Mouse (Mus musculus) forebrain, embryonic 15.5 days (tissue): ENCODE results near the gene Magi1. TPM values are rescaled to one million over a fixed set of nuclear protein-coding genes. Genes with fewer than 3 reads are reported as not detected.
A peak's percentile ranks its signal among the peaks of the same experiment; 100 is the strongest.

ENCODE experiments used
- ATAC-seq: fragments of 200-750 bp; cut with Nextera tagmentation; replicated peaks from 2 replicates; pipeline ENCODE4 v1.8.0; 2017; ENCODE audit warnings: mild to moderate bottlenecking, moderate TSS enrichment, moderate library complexity
- H3K27ac ChIP-seq: fragments of 300-500 bp; sonication (generic); replicated peaks from 2 replicates; pipeline ENCODE4 v1.5.1; 2015; ENCODE audit warnings: mild to moderate bottlenecking, inconsistent platforms
- H3K27me3 ChIP-seq: fragments of 300-500 bp; sonication (generic); 2 replicates; pipeline ENCODE4 v1.6.1; 2015; ENCODE audit warnings: inconsistent platforms
- H3K36me3 ChIP-seq: fragments of 300-500 bp; sonication (generic); 2 replicates; pipeline ENCODE4 v1.6.1; 2015; ENCODE audit warnings: mild to moderate bottlenecking, inconsistent platforms
- H3K4me1 ChIP-seq: fragments of 300-500 bp; sonication (generic); 2 replicates; pipeline ENCODE4 v1.6.1; 2015; ENCODE audit warnings: inconsistent platforms
- H3K4me2 ChIP-seq: fragments of 300-500 bp; sonication (generic); replicated peaks from 2 replicates; pipeline ENCODE4 v1.6.1; 2015; ENCODE audit warnings: mild to moderate bottlenecking, inconsistent platforms
- H3K4me3 ChIP-seq: fragments of 300-500 bp; sonication (generic); 2 replicates; pipeline ENCODE4 v1.5.1; 2015; ENCODE audit warnings: mild to moderate bottlenecking, inconsistent platforms
- H3K9ac ChIP-seq: fragments of 300-500 bp; sonication (generic); replicated peaks from 2 replicates; pipeline ENCODE4 v1.6.1; 2015; ENCODE audit warnings: mild to moderate bottlenecking, inconsistent platforms
- H3K9me3 ChIP-seq: fragments of 300-500 bp; sonication (generic); 2 replicates; pipeline ENCODE4 v1.6.1; 2016; ENCODE audit warnings: inconsistent platforms
- WGBS: fragments of 180-500 bp; shearing (Covaris S2); methylation state at CpG from one replicate; pipeline ENCODE4 v1.1.7; 2015; ENCODE audit warnings: mixed read lengths; 5-methylcytosine and 5-hydroxymethylcytosine counted together
- polyA plus RNA-seq: library from polyadenylated mRNA; unstranded; fragments of >200 nt; fragmentation: Nextera tagmentation; extraction: Ambion mirVana; gene quantifications from 2 replicates; pipeline ENCODE4 v1.2.1, GENCODE M21; 2015

The Magi1 gene
- polyA plus RNA-seq, 1 experiment from 2014 or later, result 36.7 TPM

GRCm38 (mm10) chr6:94084752-94085151 lies 199.0 kb downstream of the Magi1 start:
- peak; percentile 61 for ATAC-seq
- Histone ChIP-seq H3K36me3 (no peaks in the 10 kb centered on the region), H3K9me3 (no peaks in the 10 kb centered on the region), H3K27ac (0 out of 2 replicates have a peak overlapping the region, but pooled peaks have one; percentile 17), H3K9ac (no peak overlapping the region), H3K27me3 (no peaks in the 10 kb centered on the region), H3K4me3 (no peak overlapping the region), H3K4me1 (peaks cover 12% of the 10 kb centered on the region), H3K4me2 (no peak overlapping the region)
- WGBS, result 7% methylated on average over 5 of the region's 5 CpGs

GRCm38 (mm10) chr6:94083459-94083858 lies 200.3 kb downstream of the Magi1 start:
- Histone ChIP-seq H3K4me2 (no peak overlapping the region), H3K9me3 (no peaks in the 10 kb centered on the region), H3K4me1 (peaks cover 12% of the 10 kb centered on the region), H3K36me3 (no peaks in the 10 kb centered on the region), H3K27ac (no peak overlapping the region), H3K27me3 (no peaks in the 10 kb centered on the region), H3K4me3 (no peak overlapping the region), H3K9ac (no peak overlapping the region)
- no peak for ATAC-seq
- 93% methylated on average over 7 of the region's 7 CpGs for WGBS

GRCm38 (mm10) chr6:94080933-94081545 lies 202.7 kb downstream of the Magi1 start:
- Histone ChIP-seq H3K27me3 (no peaks in the 10 kb centered on the region), H3K4me1 (peaks cover 12% of the 10 kb centered on the region), H3K9ac (no peak overlapping the region), H3K27ac (no peak overlapping the region), H3K4me2 (no peak overlapping the region), H3K9me3 (no peaks in the 10 kb centered on the region), H3K36me3 (no peaks in the 10 kb centered on the region), H3K4me3 (no peak overlapping the region)
- WGBS, result 15% methylated on average over 4 of the region's 4 CpGs
- no peak for ATAC-seq

- Histone ChIP-seq H3K9ac (no peak overlapping the region), H3K36me3 (no peaks in the 10 kb centered on the region), H3K27ac (no peak overlapping the region), H3K9me3 (no peaks in the 10 kb centered on the region), H3K4me1 (peaks cover 11% of the 10 kb centered on the region; the same call in 1 of the 2 replicates), H3K27me3 (no peaks in the 10 kb centered on the region), H3K4me3 (no peak overlapping the region), H3K4me2 (no peak overlapping the region)
- 37% methylated on average over 8 of the region's 8 CpGs for WGBS
- ATAC-seq, result no peak
These were observed 204.8 kb downstream of the Magi1 start for GRCm38 (mm10) chr6:94078934-94079333.

- Histone ChIP-seq H3K9me3 (no peaks in the 10 kb centered on the region), H3K4me3 (no peak overlapping the region), H3K27ac (no peak overlapping the region), H3K9ac (no peak overlapping the region), H3K36me3 (no peaks in the 10 kb centered on the region), H3K27me3 (no peaks in the 10 kb centered on the region), H3K4me1 (peaks cover 6% of the 10 kb centered on the region; the same call in 1 of the 2 replicates), H3K4me2 (no peak overlapping the region)
- no peak for ATAC-seq
- whole genome bisulfite sequencing, result 94% methylated on average over 3 of the region's 3 CpGs
These were observed 206.7 kb downstream of the Magi1 start for GRCm38 (mm10) chr6:94077013-94077412.

GRCm38 (mm10) chr6:94075990-94076389 lies 207.7 kb downstream of the Magi1 start:
- Histone ChIP-seq H3K4me3 (no peak overlapping the region), H3K9me3 (no peaks in the 10 kb centered on the region), H3K36me3 (no peaks in the 10 kb centered on the region), H3K27ac (no peak overlapping the region), H3K9ac (no peak overlapping the region), H3K27me3 (no peaks in the 10 kb centered on the region), H3K4me2 (no peak overlapping the region), H3K4me1 (peaks cover 8% of the 10 kb centered on the region; the same call in 1 of the 2 replicates)
- 95% methylated on average over 4 of the region's 4 CpGs for WGBS
- no peak for ATAC-seq

- peak; percentile 71 for ATAC-seq
- no peaks in the 10 kb centered on the region for H3K27me3 ChIP-seq
- H3K36me3 ChIP-seq, result no peaks in the 10 kb centered on the region
- H3K9me3 ChIP-seq, result no peaks in the 10 kb centered on the region
- H3K9ac ChIP-seq, result no peak overlapping the region
- WGBS, result 39% methylated on average over 8 of the region's 8 CpGs
- no peak overlapping the region for H3K27ac ChIP-seq
- H3K4me2 ChIP-seq, result peak overlapping the region; percentile 4; the same call in 1 of the 2 replicates
- H3K4me3 ChIP-seq, result no peak overlapping the region
- H3K4me1 ChIP-seq, result peaks cover 13% of the 10 kb centered on the region; the same call in 1 of the 2 replicates
These were observed 208.5 kb downstream of the Magi1 start for GRCm38 (mm10) chr6:94075228-94075627.

- no peaks in the 10 kb centered on the region for H3K36me3 ChIP-seq
- H3K4me3 ChIP-seq, result no peak overlapping the region
- H3K27ac ChIP-seq, result no peak overlapping the region
- H3K4me1 ChIP-seq, result peaks cover 13% of the 10 kb centered on the region; the same call in 1 of the 2 replicates
- no peak for ATAC-seq
- no peak overlapping the region for H3K4me2 ChIP-seq
- WGBS, result 72% methylated on average over 5 of the region's 5 CpGs
- H3K9me3 ChIP-seq, result no peaks in the 10 kb centered on the region
- no peaks in the 10 kb centered on the region for H3K27me3 ChIP-seq
- no peak overlapping the region for H3K9ac ChIP-seq
These were observed 212.0 kb downstream of the Magi1 start for GRCm38 (mm10) chr6:94071676-94072075.

- Histone ChIP-seq H3K27me3 (no peaks in the 10 kb centered on the region), H3K4me1 (peaks cover 13% of the 10 kb centered on the region; the same call in 1 of the 2 replicates), H3K27ac (no peak overlapping the region), H3K4me3 (no peak overlapping the region), H3K9me3 (no peaks in the 10 kb centered on the region), H3K4me2 (no peak overlapping the region), H3K9ac (no peak overlapping the region), H3K36me3 (no peaks in the 10 kb centered on the region)
- ATAC-seq, result no peak
- 76% methylated on average over 3 of the region's 3 CpGs for WGBS
These were observed 213.0 kb downstream of the Magi1 start for GRCm38 (mm10) chr6:94070702-94071101.

GRCm38 (mm10) chr6:94069421-94069820 lies 214.3 kb downstream of the Magi1 start:
- WGBS, result 67% methylated on average over 3 of the region's 3 CpGs
- Histone ChIP-seq H3K4me3 (no peak overlapping the region), H3K27ac (no peak overlapping the region), H3K4me2 (no peak overlapping the region), H3K9ac (no peak overlapping the region), H3K36me3 (no peaks in the 10 kb centered on the region), H3K9me3 (no peaks in the 10 kb centered on the region), H3K27me3 (no peaks in the 10 kb centered on the region), H3K4me1 (0 out of 2 replicates have a peak, but pooled peaks cover 6% of the 10 kb centered on the region)
- ATAC-seq, result no peak

GRCm38 (mm10) chr6:94067741-94068450 lies 215.8 kb downstream of the Magi1 start:
- no peak for ATAC-seq
- Histone ChIP-seq H3K4me2 (no peak overlapping the region), H3K9ac (no peak overlapping the region), H3K27ac (no peak overlapping the region), H3K36me3 (no peaks in the 10 kb centered on the region), H3K4me1 (0 out of 2 replicates have a peak, but pooled peaks cover 6% of the 10 kb centered on the region), H3K9me3 (no peaks in the 10 kb centered on the region), H3K27me3 (no peaks in the 10 kb centered on the region), H3K4me3 (no peak overlapping the region)
- WGBS, result 38% methylated on average over 8 of the region's 8 CpGs

- Histone ChIP-seq H3K9ac (no peak overlapping the region), H3K4me3 (no peak overlapping the region), H3K4me1 (no peaks in the 10 kb centered on the region), H3K27me3 (no peaks in the 10 kb centered on the region), H3K9me3 (no peaks in the 10 kb centered on the region), H3K27ac (no peak overlapping the region), H3K4me2 (no peak overlapping the region), H3K36me3 (no peaks in the 10 kb centered on the region)
- WGBS, result 82% methylated on average over 4 of the region's 4 CpGs
- no peak for ATAC-seq
These were observed 218.9 kb downstream of the Magi1 start for GRCm38 (mm10) chr6:94064832-94065231.
